Mouse (Mus musculus) embryonic facial prominence, embryonic 11.5 days (tissue): ENCODE measurements around the gene Rgs7bp. TPM values are rescaled to one million over a fixed set of nuclear protein-coding genes. Genes with fewer than 3 reads are reported as not detected.
A peak's percentile ranks its signal among the peaks of the same experiment; 100 is the strongest.

ENCODE experiments used
- ATAC-seq: fragments of 200-750 bp; cut with Nextera tagmentation; replicated peaks from 2 replicates; pipeline ENCODE4 v1.8.0; 2017; ENCODE audit warnings: low read depth; ENCODE audit not compliant: insufficient number of reproducible peaks, low FRiP score, low TSS enrichment
- DNase-seq: peaks from one replicate; pipeline ENCODE4 v3.0.0-alpha.2; 2015; ENCODE audit warnings: low spot score
- H3K27ac ChIP-seq: fragments of 300-500 bp; sonication (generic); replicated peaks from 2 replicates; pipeline ENCODE4 v1.5.1; 2014; ENCODE audit warnings: mild to moderate bottlenecking, low read depth, low read length, control low read depth
- H3K27me3 ChIP-seq: fragments of 300-500 bp; sonication (generic); 2 replicates; pipeline ENCODE4 v1.6.1; 2014; ENCODE audit warnings: mild to moderate bottlenecking, low read length, moderate library complexity, mixed read lengths; ENCODE audit not compliant: control insufficient read depth, insufficient read depth
- H3K36me3 ChIP-seq: fragments of 300-500 bp; sonication (generic); replicated peaks from 2 replicates; pipeline ENCODE4 v1.6.1; 2014; ENCODE audit warnings: low read depth, mild to moderate bottlenecking, low read length, moderate library complexity, mixed read lengths; ENCODE audit not compliant: control insufficient read depth, insufficient read depth
- H3K4me1 ChIP-seq: fragments of 300-500 bp; sonication (generic); 2 replicates; pipeline ENCODE4 v1.6.1; 2014; ENCODE audit warnings: low read length, mixed read lengths; ENCODE audit not compliant: control insufficient read depth, insufficient read depth
- H3K4me2 ChIP-seq: fragments of 300-500 bp; sonication (generic); 2 replicates; pipeline ENCODE4 v1.6.1; 2014; ENCODE audit warnings: low read depth, mild to moderate bottlenecking, control low read depth, low read length, moderate library complexity
- H3K4me3 ChIP-seq: fragments of 300-500 bp; sonication (generic); 2 replicates; pipeline ENCODE4 v1.5.1; 2014; ENCODE audit warnings: low read depth, low read length, control low read depth
- H3K9ac ChIP-seq: fragments of 300-500 bp; sonication (generic); replicated peaks from 2 replicates; pipeline ENCODE4 v1.6.1; 2014; ENCODE audit warnings: mild to moderate bottlenecking, control low read depth, low read length
- H3K9me3 ChIP-seq: fragments of 300-500 bp; sonication (generic); replicated peaks from 2 replicates; pipeline ENCODE4 v1.6.1; 2016; ENCODE audit warnings: mild to moderate bottlenecking, low read length, inconsistent platforms, mixed read lengths; ENCODE audit not compliant: control insufficient read depth
- WGBS: fragments of 180-500 bp; shearing (Covaris S2); extraction: QIAGEN DNeasy Blood & Tissue Kit; methylation state at CpG from one replicate; pipeline ENCODE4 v1.1.7; 2014; 5-methylcytosine and 5-hydroxymethylcytosine counted together
- polyA plus RNA-seq: library from polyadenylated mRNA; unstranded; fragments of >200 nt; fragmentation: Nextera tagmentation; extraction: Ambion mirVana; gene quantifications from 2 replicates; pipeline ENCODE4 v1.2.1, GENCODE M21; 2014

Gene Rgs7bp
- polyA plus RNA-seq, 1 experiment from 2014 or later = 1.7 TPM

DNA sequence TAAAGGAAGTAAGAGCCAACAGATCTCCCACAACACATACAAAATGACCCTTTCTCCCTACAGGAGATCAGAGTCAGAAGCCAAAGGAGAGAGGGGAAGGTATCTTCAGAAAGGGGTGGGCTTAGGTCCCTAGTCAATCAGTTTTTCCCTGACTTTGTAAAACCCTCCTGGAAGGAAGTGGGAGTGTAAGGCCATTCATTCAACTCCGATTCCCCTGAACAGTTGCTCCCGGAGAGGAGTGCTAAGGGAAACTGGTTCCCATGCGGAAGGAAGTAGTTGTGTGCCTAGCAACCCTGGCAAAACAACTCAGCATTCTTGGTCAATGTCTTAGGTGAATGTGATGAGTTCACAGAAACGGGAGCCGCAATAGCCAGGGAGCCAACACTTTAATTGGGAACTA lies 644 bp upstream of the Rgs7bp start:
- peaks cover 3% of the 10 kb centered on the region; the same call in 1 of the 2 replicates for H3K27me3 ChIP-seq
- 17% methylated on average over 5 of the region's 5 CpGs for WGBS
- no peaks in the 10 kb centered on the region for H3K9me3 ChIP-seq
- no peaks in the 10 kb centered on the region for H3K4me1 ChIP-seq
- H3K9ac ChIP-seq = no peak overlapping the region
- no peak overlapping the region for H3K4me3 ChIP-seq
- H3K4me2 ChIP-seq = no peak overlapping the region
- DNase-seq (peak; percentile 35), ATAC-seq (no peak)
- H3K27ac ChIP-seq = no peak overlapping the region
- H3K36me3 ChIP-seq = no peaks in the 10 kb centered on the region

DNA sequence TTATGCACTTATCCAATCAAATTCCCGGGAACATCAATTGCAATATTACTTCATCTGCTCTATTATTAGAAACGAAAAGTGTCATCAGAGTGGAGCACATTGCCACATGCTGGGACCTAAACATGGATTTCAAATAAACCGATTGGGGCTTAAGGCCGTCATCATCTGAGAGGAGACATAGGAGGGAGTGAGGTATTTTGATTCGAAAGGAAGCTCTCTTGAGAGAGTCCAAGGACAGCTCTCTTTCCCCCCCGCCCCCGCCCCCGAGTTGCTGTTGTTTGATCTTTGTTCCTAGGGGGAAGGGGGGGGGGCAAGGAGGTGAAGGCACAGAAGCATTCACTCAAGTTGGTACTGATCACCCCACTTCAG lies 195 bp upstream of the Rgs7bp start:
- Histone ChIP-seq H3K9ac (peak overlapping the region; percentile 65), H3K4me3 (peak overlapping the region; percentile 59), H3K9me3 (no peaks in the 10 kb centered on the region), H3K36me3 (no peaks in the 10 kb centered on the region), H3K4me1 (no peaks in the 10 kb centered on the region), H3K27me3 (peaks cover 3% of the 10 kb centered on the region; the same call in 1 of the 2 replicates), H3K4me2 (peak overlapping the region; percentile 95), H3K27ac (no peak overlapping the region)
- under 1% methylated on average over 8 of the region's 8 CpGs for WGBS
- DNase-seq = no peak
- no peak for ATAC-seq

DNA sequence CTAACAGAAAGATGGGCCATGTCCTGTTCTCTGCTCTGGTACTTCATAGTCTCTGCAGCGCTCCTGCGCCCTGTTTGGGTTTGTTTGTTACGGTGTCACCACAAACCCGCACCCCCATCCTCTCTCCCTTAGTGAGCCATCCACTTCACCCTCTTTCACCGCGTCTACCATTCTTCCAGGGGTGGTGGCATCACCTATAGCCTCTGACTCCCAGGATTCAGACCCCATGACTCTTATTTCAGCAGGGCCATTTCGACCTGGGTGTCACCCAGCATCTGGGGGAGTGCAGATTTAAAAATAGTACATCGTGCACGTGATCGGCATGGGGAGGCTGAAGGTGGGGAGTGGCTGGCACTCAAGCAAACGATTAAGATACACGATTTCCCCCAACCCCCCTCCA lies 1.1 kb downstream of the Rgs7bp start:
- H3K27ac ChIP-seq = no peak overlapping the region
- no peaks in the 10 kb centered on the region for H3K36me3 ChIP-seq
- peaks cover 3% of the 10 kb centered on the region; the same call in 1 of the 2 replicates for H3K27me3 ChIP-seq
- peak overlapping the region; percentile 59 for H3K4me3 ChIP-seq
- H3K9me3 ChIP-seq = no peaks in the 10 kb centered on the region
- H3K4me2 ChIP-seq = peak overlapping the region; percentile 95
- H3K9ac ChIP-seq = peak overlapping the region; percentile 65
- WGBS = 4% methylated on average over 12 of the region's 12 CpGs
- H3K4me1 ChIP-seq = no peaks in the 10 kb centered on the region
- no peak for DNase-seq
- ATAC-seq = 0 out of 2 replicates have a peak, but pooled peaks have one; percentile 10

DNA sequence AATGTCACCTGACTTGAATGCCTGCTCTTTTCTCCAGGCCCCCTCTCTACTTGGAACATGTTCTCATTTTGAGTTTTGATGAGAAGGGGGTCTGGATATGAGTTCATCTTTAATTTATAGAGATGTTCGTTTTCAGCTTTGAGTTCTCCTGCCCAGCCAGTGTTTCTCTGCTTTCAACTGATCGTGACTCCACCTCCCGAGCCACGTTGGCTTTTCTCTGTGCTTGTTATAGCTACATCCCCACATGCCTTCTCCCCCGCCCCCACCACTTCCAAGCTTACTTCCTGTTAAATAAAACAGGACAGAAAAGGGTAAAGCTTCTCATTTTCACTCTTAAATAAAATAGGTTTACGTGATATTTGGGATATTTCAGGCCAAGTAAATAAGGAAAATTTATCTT lies 3.3 kb downstream of the Rgs7bp start:
- no peak for ATAC-seq

DNA sequence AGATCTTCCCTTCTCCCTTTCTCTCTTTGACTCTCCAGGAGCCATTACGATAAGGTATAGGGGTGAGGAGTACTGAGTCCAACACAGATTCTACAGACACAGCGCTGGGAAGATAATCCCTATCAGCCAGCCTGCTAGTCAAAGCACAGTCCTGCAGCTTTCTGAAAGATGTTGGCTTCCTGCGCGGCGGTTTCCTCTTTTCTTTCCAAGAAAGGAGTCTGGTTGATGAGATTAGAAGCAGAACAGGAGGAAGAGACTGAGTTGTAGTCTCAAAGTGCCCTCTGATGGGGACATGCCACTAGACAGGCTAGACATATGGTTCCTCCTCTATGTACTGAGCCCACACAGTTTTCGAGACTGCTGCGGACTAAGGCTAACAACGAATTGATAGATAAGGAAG lies 6.1 kb downstream of the Rgs7bp start:
- peaks cover 3% of the 10 kb centered on the region; the same call in 1 of the 2 replicates for H3K27me3 ChIP-seq
- H3K36me3 ChIP-seq = no peaks in the 10 kb centered on the region
- no peaks in the 10 kb centered on the region for H3K9me3 ChIP-seq
- no peak overlapping the region for H3K27ac ChIP-seq
- ATAC-seq (no peak), DNase-seq (no peak)
- no peak overlapping the region for H3K9ac ChIP-seq
- H3K4me3 ChIP-seq = no peak overlapping the region
- no peak overlapping the region for H3K4me2 ChIP-seq
- WGBS = 78% methylated on average over 8 of the region's 8 CpGs
- H3K4me1 ChIP-seq = no peaks in the 10 kb centered on the region

More for the DNA sequence above, 3.3 kb downstream of the Rgs7bp start:
- no peak overlapping the region for H3K27ac ChIP-seq
- H3K27me3 ChIP-seq = peaks cover 3% of the 10 kb centered on the region; the same call in 1 of the 2 replicates
- 40% methylated on average over 6 of the region's 6 CpGs for WGBS
- H3K9ac ChIP-seq = no peak overlapping the region
- no peak overlapping the region for H3K4me2 ChIP-seq
- no peaks in the 10 kb centered on the region for H3K9me3 ChIP-seq
- no peak for DNase-seq
- H3K4me1 ChIP-seq = no peaks in the 10 kb centered on the region
- H3K4me3 ChIP-seq = no peak overlapping the region
- H3K36me3 ChIP-seq = no peaks in the 10 kb centered on the region

DNA sequence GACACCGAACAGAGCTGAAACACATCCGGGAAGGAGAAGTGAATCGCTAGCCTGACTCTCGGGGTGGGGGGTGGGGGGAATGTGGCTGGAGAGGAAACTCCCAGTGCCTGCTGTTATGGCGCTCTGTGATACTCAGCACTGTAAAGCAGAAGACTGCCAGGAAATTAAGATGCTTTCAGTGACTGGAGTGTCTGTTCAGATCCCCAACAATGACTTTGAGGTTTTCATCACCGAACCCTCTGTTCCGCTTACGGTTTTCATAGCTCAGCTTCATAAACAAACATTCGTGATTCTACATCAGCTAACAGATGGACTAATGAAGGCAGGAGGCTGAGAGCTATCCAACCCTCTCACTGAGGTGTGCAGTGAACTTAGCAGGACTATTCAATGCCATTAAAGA lies 7.4 kb downstream of the Rgs7bp start:
- ATAC-seq (no peak), DNase-seq (no peak)
- H3K9ac ChIP-seq = no peak overlapping the region
- no peak overlapping the region for H3K27ac ChIP-seq
- H3K4me3 ChIP-seq = no peak overlapping the region
- no peaks in the 10 kb centered on the region for H3K4me1 ChIP-seq
- H3K27me3 ChIP-seq = no peaks in the 10 kb centered on the region
- WGBS = 59% methylated on average over 9 of the region's 9 CpGs
- no peaks in the 10 kb centered on the region for H3K9me3 ChIP-seq
- no peaks in the 10 kb centered on the region for H3K36me3 ChIP-seq
- H3K4me2 ChIP-seq = no peak overlapping the region

DNA sequence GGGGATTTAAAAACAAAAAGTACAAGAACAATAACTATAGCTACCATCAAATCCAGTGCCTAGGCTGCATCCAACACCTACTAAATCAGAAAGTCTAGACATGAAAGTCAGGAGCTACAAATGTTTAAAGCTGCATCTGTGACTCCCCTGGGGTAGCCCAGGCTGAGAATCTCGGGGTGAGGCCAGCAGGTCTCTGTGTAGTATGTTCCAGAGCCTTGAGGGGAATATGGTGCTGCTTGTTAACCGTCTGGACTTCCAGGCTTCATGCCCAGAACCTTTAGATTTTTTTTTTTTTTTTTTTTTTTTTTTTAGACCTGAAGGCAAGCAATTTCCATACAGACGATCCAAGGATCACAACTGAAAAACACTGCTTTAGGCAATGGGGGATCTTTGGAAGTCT lies 10.8 kb downstream of the Rgs7bp start:
- no peak for DNase-seq
- Histone ChIP-seq H3K36me3 (no peaks in the 10 kb centered on the region), H3K9ac (no peak overlapping the region), H3K9me3 (no peaks in the 10 kb centered on the region), H3K27me3 (no peaks in the 10 kb centered on the region), H3K4me2 (no peak overlapping the region), H3K4me1 (no peaks in the 10 kb centered on the region), H3K27ac (no peak overlapping the region), H3K4me3 (no peak overlapping the region)
- ATAC-seq = no peak
- 52% methylated on average over 3 of the region's 3 CpGs for WGBS

DNA sequence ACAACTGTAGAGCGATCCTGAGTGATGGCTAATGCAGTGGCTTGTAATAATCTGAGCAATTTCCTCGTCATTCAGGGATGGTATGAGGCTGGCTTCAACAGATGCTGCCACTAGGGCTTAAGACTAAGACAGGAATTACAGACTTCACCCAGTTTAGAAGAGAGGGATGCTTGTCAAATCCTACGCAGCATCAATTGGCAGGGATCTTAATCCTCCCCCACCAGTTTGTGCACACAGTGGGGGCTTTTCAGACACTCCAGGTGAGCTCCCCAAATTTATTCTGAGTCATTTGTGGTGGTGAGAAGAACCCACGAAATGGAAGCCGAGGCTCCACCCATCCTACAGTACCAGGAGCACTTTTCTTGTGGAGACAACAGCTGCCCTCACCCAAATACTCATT lies 16.4 kb downstream of the Rgs7bp start:
- no peaks in the 10 kb centered on the region for H3K4me1 ChIP-seq
- no peaks in the 10 kb centered on the region for H3K36me3 ChIP-seq
- WGBS = 73% methylated on average over 5 of the region's 5 CpGs
- no peaks in the 10 kb centered on the region for H3K9me3 ChIP-seq
- H3K9ac ChIP-seq = no peak overlapping the region
- ATAC-seq (no peak), DNase-seq (no peak)
- no peak overlapping the region for H3K4me3 ChIP-seq
- H3K27ac ChIP-seq = no peak overlapping the region
- H3K4me2 ChIP-seq = no peak overlapping the region
- no peaks in the 10 kb centered on the region for H3K27me3 ChIP-seq
